Mouse (Mus musculus): ENCODE measurements around the gene Ptpn13.

Ptpn13 gene

DNA sequence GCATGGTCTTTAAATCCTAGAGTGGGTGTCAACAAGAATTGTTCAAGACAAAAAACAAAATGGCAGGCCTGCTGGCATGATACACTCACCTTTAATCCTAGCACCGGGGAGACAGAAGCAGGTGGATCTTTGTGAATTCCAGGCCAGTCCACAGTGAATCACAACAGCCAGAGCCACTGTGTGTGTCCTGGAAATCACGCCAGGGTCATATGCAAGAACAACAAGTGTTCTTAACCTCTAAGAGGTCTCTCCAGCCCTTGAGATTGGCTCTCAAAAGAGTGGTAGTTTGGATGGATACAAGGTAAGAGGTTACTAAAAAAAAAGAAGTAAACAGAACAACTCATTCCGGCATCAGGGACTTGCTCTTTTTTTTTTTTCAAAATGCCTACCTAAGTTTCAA is 222.3 kb downstream of the Ptpn13 start:
- no peak for DNase-seq (ENCODE audit: low read depth)
